Mouse (Mus musculus) left cerebral cortex, adult 2 months (tissue): ENCODE measurements around the gene Ccn6. TPM values are rescaled to one million over a fixed set of nuclear protein-coding genes. Genes with fewer than 3 reads are reported as not detected.
A peak's percentile ranks its signal among the peaks of the same experiment; 100 is the strongest.

Source experiments
- DNase-seq, 2 experiments: peaks; one replicate each; pipeline ENCODE4 v3.0.0; 2021 to 2022; ENCODE audit warnings: low spot score in 2 of 2, mixed read lengths in 1 of 2; ENCODE audit errors: extremely low spot score in 1 of 2
- H3K27ac ChIP-seq: fragments of 200-600 bp; 2 replicates; pipeline ENCODE4 v1.8.1; 2022
- H3K4me3 ChIP-seq: fragments of 200-600 bp; 2 replicates; pipeline ENCODE4 v1.8.1; 2022
- CTCF ChIP-seq: fragments of 200-600 bp; IDR thresholded peaks from 2 replicates; pipeline ENCODE4 v1.8.1; 2022; ENCODE audit warnings: antibody characterized with exemption, mild to moderate bottlenecking, moderate library complexity
- intact Hi-C: fragments of 180-260 bp; cut with DNase I; formaldehyde crosslinking; loops from one replicate; pipeline ENCODE4 v1.15.1; 2025
- total RNA-seq, 2 experiments: library from RNA; stranded (reverse); gene quantifications; 2 replicates each; pipeline ENCODE4 v1.2.3; 2021

The Ccn6 gene
- total RNA-seq, 2 experiments from 2014 or later = 0.57 TPM; not detected in 1

DNA sequence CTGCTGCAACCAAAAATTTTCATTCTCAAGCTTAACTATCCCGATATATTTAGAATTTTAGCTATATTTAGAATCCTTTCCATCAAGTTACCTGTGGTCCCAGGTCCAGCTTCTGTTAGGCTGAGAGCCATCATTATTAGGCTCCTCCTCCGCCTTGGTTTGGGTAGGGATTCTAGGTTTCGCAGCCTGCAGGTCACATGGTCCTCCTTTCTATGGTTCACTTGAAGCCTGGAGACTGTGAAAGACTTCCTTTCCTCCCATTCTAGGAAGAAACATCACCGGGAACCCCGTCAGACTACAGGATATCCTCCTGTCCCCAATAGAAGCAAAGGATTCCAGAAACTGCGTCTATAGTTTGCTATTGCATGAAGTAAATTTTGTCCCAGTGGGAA, 8.9 kb upstream of the Ccn6 start:
- intact Hi-C loops = loop anchor here (5.0 kb wide), 3 partner anchors 65 to 460 kb away; no protein-coding TSS in a partner anchor
- no peak for TF ChIP-seq CTCF
- no peak for DNase-seq
- H3K4me3 ChIP-seq = no peak overlapping the region
- no peak overlapping the region; the same call in 1 of the 2 replicates for H3K27ac ChIP-seq

DNA sequence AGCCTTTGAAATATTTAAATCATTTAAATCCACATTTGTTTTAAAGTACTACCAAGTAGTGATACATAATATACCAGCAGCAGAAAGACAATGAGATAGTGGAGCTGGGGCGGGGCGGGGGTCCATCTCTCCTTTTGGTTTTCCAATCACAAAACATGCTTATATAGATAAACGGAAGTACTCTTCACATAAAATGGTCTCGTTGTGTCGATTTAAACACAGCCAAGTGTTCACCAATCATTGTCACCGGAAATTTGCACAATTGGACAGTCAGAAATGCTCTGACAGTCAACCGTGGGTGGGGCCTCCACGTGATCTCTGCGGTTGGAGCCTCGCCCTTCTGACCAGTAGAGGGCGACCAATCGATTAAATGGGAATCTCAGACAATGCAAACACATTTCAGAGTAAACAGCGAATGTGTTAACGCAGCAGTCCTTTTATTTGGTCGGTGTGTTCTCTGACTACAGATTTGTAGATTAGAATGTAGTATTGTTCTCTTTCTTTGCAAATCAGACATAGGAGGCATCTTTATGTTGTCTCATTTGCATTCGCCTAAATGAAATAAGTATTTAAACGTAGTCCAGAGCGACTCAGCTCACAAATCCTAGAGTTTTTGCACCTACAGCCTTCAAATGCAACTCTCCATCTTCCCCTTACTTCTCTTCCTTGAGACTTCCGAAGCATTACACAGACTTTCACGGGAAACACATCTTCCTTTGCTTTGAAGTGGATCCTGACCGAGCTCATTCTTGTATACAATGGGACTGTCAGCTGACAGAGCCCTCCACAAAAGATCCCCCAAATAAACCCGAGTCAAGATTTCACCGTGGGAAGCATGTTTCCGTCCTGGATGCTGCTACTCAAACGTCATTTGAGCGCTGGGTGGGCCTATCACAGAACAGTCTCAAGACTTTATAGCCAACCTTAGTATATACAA, 8.3 kb upstream of the Ccn6 start:
- DNase-seq = peak; percentile 85 to 88
- TF ChIP-seq CTCF = peak; percentile 81
- intact Hi-C loops = loop anchor here (1.0 to 5.0 kb wide), 5 partner anchors 65 to 559 kb away; no protein-coding TSS in a partner anchor
- H3K4me3 ChIP-seq = peak overlapping the region; percentile 59
- H3K27ac ChIP-seq = peak overlapping the region; percentile 95

DNA sequence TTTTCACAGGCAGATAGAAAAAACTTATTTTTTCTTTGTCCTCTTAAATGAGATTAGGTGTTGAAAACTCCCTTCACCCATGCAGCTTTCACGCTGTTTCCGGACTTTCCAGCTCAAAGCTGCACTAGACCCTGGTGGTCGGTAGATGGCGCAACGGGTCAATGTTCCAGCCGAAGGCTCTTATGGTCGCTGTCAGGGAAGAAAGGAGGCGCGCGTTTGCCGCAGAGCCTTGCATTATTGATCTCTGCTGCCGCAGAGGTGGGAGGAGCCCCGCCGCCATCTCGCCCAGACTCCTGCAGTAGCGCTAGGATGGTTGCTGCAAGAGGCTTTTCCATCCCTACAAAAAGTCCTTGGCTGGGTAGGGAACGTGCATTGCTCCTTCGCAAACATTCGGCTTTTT, 7.5 kb upstream of the Ccn6 start:
- H3K4me3 ChIP-seq = peak overlapping the region; percentile 59
- peak; percentile 95 for TF ChIP-seq CTCF
- DNase-seq = peak; percentile 91 to 92
- peak overlapping the region; percentile 95 for H3K27ac ChIP-seq
- intact Hi-C loops = loop anchor here (1.0 to 5.0 kb wide), 5 partner anchors 66 to 560 kb away; no protein-coding TSS in a partner anchor

DNA sequence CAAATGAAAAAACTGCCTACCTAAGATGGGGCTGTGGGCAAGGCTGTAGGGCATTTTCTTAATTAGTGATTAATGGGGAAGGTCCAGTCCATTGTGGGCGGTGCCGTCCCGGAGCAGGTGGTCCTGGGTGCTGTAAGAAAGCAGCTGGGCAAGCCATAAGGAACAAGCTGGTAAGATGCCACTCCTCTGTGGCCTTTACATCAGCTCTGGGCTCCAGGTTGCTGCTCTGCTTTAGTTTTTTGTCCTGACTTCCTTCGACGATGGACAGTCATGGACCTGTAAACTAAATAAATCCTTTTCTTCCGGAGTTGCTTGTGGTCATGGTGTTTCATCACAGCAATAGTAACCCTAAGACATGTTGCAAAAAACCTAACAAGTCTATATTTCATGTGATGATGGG, 7.1 kb upstream of the Ccn6 start:
- peak in 1 of 2 experiments; percentile 15 for DNase-seq
- Histone ChIP-seq H3K4me3 (no peak overlapping the region), H3K27ac (no peak overlapping the region)
- TF ChIP-seq CTCF = no peak
- intact Hi-C loops = loop anchor here (1.0 to 5.0 kb wide), 5 partner anchors 67 to 560 kb away; no protein-coding TSS in a partner anchor

DNA sequence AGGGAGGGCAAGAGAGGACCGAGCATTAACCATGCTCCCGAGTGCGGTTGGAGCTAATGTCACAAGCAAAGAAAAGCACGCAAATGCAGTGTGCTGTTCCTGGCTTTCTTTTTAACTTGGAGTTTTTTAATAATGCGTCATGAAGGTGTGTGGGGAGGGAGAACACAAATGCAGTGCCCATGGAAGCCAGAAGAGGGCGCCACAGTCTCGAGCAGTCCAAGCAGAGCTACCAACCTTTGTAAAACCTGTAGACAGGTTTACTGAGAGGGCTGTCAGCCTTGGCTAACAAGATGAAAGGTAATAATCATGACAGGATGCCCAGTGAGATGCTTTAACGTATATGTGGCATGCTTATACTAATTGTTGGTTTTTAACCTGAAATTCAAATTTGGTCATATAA, 6.6 kb upstream of the Ccn6 start:
- H3K4me3 ChIP-seq = no peak overlapping the region
- TF ChIP-seq CTCF = peak; percentile 97
- no peak overlapping the region for H3K27ac ChIP-seq
- DNase-seq = peak; percentile 73 to 85
- intact Hi-C loops = loop anchor here (2.0 to 5.0 kb wide), 4 partner anchors 67 to 561 kb away; no protein-coding TSS in a partner anchor

DNA sequence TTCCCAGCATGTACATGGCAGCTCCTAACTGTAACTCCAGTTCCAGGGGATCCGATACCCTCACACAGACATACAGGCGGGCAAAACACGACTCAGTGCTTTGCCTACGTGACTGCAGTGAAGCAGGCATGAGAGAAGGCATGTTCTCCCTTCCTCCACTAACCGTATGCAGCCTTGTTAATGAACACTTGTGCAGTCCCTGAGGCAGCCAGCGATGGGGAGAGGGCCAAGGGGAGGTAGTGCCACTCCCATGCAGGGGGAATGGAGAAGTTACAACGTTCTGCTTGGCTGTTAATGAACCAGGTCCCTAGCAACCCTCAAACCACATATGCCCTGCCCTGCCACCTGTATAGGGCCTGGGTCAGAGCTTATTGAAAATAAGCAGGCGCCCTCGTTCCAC, 6.0 kb upstream of the Ccn6 start:
- DNase-seq = no peak
- Histone ChIP-seq H3K4me3 (no peak overlapping the region), H3K27ac (no peak overlapping the region)
- intact Hi-C loops = loop anchor here (2.0 to 5.0 kb wide), 4 partner anchors 68 to 561 kb away; no protein-coding TSS in a partner anchor
- no peak for TF ChIP-seq CTCF

DNA sequence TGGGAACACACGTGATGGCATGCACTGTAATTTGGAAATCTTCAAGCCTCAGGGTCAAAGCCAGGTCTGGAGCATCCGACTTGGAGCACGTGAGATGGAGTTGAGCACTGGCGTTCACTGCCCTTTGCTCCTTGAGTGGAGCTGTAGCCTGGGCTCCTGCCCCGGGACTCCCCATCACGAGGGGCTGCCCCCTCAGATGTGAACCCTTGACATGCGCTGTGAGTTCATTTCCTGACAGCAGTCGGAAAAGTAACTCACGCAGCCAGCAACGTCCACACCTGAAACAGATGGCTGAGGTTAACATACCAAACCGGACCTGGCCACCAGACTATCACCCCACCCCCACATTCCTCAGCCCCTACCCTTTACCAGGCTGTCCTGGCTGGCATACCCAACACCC, 4.0 kb upstream of the Ccn6 start:
- intact Hi-C loops = no loop called here
- no peak for TF ChIP-seq CTCF
- Histone ChIP-seq H3K4me3 (no peak overlapping the region), H3K27ac (no peak overlapping the region)
- no peak for DNase-seq

DNA sequence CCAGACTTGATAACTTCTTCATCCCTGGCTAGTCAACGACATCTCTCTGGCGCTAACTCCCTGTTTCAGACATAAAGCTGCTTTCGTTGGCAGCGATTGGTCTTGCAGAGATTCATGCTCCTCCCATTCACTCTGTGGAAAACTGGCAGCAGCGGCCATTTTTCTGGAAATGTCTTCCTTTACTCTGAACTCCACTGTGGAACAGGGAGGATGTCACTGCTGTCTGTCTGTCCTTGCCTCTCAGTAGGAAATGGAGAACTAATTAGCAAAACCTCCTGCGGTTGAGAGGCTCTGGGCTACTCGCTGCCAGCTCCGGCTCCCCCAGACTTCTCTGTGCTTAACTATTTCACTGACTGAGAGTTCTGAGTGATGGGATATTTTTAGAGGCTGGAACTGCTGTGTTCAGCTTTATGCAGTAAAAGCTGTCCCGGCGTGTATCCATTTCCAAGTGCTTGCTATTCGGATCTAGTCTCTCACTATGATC, 2.1 kb upstream of the Ccn6 start:
- peak overlapping the region; percentile 48 for H3K4me3 ChIP-seq
- H3K27ac ChIP-seq = peak overlapping the region; percentile 79
- intact Hi-C loops = no loop called here
- no peak for TF ChIP-seq CTCF
- DNase-seq = peak; percentile 44 to 47

DNA sequence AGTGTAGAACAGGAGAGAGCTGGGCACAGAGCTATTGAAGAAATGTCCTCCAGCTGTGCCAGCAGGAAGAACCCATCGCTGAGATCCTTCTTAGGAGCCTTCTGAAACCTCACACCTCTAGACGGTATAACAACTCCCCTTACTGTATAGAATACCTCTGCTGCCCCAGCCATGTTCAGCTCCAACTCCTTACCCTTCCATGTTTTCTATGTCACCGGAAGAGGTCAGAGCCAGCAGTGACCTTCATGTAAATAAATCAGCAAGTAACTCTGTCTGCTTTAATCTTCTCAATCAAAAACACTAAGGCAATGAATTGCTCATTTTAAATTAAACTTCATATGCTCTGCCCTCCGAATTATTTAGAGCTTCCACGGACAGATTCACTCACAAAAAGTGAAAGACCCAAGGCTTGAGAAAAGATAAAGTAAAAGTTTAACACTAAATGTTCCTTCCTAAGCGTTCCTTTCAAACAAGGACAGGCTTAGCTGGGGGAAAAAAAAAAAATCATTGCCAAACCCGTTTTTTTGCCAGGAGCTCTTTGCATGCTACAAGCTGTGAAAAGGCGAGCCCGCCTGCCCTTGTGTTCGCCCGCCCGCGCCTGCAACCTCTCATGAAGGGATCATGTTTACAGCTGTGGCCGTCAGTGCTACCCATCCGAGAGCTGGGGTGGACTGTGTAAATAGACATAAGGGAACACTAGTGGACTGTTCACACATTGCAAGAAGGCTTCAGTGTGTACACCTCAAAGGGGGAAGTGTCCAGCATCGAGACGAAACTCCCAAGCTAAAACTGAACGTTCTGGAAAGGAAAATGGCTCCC, 719 bp downstream of the Ccn6 start:
- DNase-seq = no peak
- Histone ChIP-seq H3K27ac (no peak overlapping the region), H3K4me3 (no peak overlapping the region)
- intact Hi-C loops = no loop called here
- TF ChIP-seq CTCF = no peak

DNA sequence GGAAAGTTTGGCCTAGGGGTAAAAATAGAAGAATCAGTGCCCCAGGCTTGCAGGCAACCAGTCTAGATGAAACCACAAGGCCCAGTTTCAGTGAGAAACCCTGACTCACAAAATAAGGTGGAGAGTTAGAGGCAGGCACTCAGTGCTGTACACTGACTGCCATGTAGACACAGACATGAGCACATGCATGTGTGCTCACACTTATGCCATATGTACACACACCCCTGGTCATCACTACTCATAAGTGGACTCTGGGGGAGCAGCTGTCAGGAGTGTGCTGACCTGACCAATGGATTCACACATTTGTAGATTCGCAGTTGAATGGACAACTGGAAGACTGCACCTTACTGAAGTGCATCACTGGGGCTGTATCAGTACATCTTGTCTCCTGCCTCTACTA, 2.2 kb downstream of the Ccn6 start:
- intact Hi-C loops = no loop called here
- no peak for TF ChIP-seq CTCF
- no peak overlapping the region for H3K4me3 ChIP-seq

DNA sequence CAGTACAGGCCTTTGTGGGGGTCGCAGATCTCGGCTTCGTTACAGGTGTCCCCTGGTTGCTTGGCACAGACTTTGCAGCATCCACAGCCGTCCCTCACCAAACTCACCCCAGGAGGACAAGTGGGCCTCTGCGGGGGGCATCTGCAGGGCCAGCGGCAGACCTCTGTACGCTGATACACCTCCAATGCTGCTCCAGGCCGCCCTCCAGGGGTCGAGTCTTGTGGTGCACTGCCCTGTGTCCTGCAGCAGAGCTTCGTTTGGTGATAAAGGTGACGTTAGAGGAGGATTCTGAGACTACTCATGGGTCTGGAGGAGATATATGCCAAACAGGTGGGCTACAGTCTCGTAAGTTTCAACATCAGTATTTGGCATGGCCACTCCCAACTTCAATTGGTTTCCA, 5.3 kb downstream of the Ccn6 start:
- no peak overlapping the region for H3K27ac ChIP-seq
- intact Hi-C loops = no loop called here

More for the DNA sequence above, 2.2 kb downstream of the Ccn6 start:
- DNase-seq = no peak
- H3K27ac ChIP-seq = no peak overlapping the region

DNA sequence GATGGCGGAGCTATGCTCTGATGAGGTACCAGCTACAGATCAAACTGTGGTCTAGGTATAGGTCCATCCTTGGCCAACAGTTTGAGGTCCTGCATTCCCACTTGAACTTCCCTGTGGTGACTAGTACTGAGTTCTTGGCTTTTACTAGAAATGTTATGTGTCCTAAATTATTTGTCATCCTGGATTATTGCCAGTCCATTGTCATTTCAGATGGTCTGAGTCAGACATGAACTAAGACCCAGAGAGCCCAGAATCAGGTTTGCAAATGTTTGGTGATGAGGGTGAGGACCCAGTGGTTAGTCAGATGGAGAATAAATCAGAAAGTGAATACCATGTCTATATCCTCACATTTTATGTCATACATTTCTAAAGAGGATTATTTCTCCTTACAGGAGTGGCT, 6.3 kb downstream of the Ccn6 start:
- TF ChIP-seq CTCF = no peak
- DNase-seq = no peak
- Histone ChIP-seq H3K4me3 (no peak overlapping the region), H3K27ac (no peak overlapping the region)
- intact Hi-C loops = no loop called here

More for the DNA sequence above, 5.3 kb downstream of the Ccn6 start:
- no peak for DNase-seq
- no peak; the same call in none of the 2 replicates for TF ChIP-seq CTCF
- H3K4me3 ChIP-seq = no peak overlapping the region
